In genomic region chr4:133495711-133496110, GRCm38 (mm10) we compare ENCODE assay signal across 14 mouse cellular contexts. TPM values are rescaled to one million over a fixed set of nuclear protein-coding genes. Genes with fewer than 3 reads are reported as not detected.
DNase-seq lines count a peak whose midpoint lies in the region; ATAC-seq lines count a peak whose summit lies in the region.
"Had no signal": no experiment of that assay in that cellular context is flagged by ENCODE, and none has a peak within 500 bp of the region (broad histone marks: within the 10 kb centered on the region; RNA-seq: fewer than 3 reads in every experiment).

No protein-coding gene starts in this region.

- WGBS in kidney, embryonic 16.5 days, result 39% methylated on average over 7 of the region's 7 CpGs

- H3K4me2 ChIP-seq in kidney, embryonic 16.5 days (replicated peaks; ENCODE audit: low read depth, low read length), result no peak overlapping the region

- no peak overlapping the region for H3K4me3 ChIP-seq in kidney, embryonic 16.5 days (ENCODE audit: low read length)
- H3K4me3 ChIP-seq: megakaryocyte, embryonic 14.5 days had no signal

- no peaks in the 10 kb centered on the region for H3K9me3 ChIP-seq in kidney, embryonic 16.5 days (ENCODE audit: low read length)
- H3K9me3 ChIP-seq: megakaryocyte, embryonic 14.5 days had no signal

- ATAC-seq in kidney, embryonic 16.5 days (ENCODE audit: low FRiP score, low TSS enrichment), result no peak
- ATAC-seq in erythroblast, adult 5-6 weeks (replicated peaks; ENCODE audit: low FRiP score, poor library complexity, severe bottlenecking), result no peak
- ATAC-seq: inflammation-experienced regulatory T-cells, adult 6 months had no signal

- no peak overlapping the region for H3K9ac ChIP-seq in kidney, embryonic 16.5 days (replicated peaks; ENCODE audit: low read length)

- H3K27ac ChIP-seq in kidney, embryonic 16.5 days (ENCODE audit: low read length), result no peak overlapping the region

- peaks cover 60% of the 10 kb centered on the region for H3K27me3 ChIP-seq in kidney, embryonic 16.5 days (ENCODE audit: insufficient read depth, low read length)

- H3K36me3 ChIP-seq in kidney, embryonic 16.5 days (ENCODE audit: insufficient read depth, low read length), result no peaks in the 10 kb centered on the region

- peak; percentile 22 for DNase-seq in embryo, embryonic 11 days
- no peak for DNase-seq in embryo, embryonic 10 days (ENCODE audit: low spot score)
- peak; percentile 67 to 73 for DNase-seq in kidney, postnatal 25 days
- DNase-seq in MN1 (ENCODE audit: low spot score), result peak; percentile 64
- DNase-seq in cerebellum, adult 9-11 months, result peak; percentile 80
- DNase-seq in ovary, postnatal 14 days (ENCODE audit: low spot score), result no peak

- H3K4me1 ChIP-seq in kidney, embryonic 16.5 days (ENCODE audit: insufficient read depth, low read length), result peaks cover 20% of the 10 kb centered on the region

RNA-seq across cellular contexts. Expression of gene Trnp1, which starts 2.6 kb away (rescaled TPM):
- 0.41 and 0.75 TPM in 2 replicates for polyA plus RNA-seq in kidney, embryonic 16.5 days (2015; fragmentation: Nextera tagmentation; extraction: Ambion mirVana)
- total RNA-seq in erythroblast, adult 5-6 weeks (2015; ENCODE audit: low replicate concordance), result not detected in 2 replicates
- total RNA-seq in erythroblast, adult 5-6 weeks (2017; ENCODE audit: low replicate concordance), result not detected in 2 replicates
- total RNA-seq: neutrophil, adult 5-6 weeks had no signal
- polyA plus RNA-seq: inflammation-experienced regulatory T-cells, adult 6 months had no signal

RNA-seq across cellular contexts. Expression of gene Tent5b, which starts 15.8 kb away (rescaled TPM):
- polyA plus RNA-seq in kidney, embryonic 16.5 days (2015; fragmentation: Nextera tagmentation; extraction: Ambion mirVana), result 1.6 TPM in 2 replicates
- not detected in 2 replicates for total RNA-seq in erythroblast, adult 5-6 weeks (2015; ENCODE audit: low replicate concordance)
- not detected in 2 replicates for total RNA-seq in erythroblast, adult 5-6 weeks (2017; ENCODE audit: low replicate concordance)
- polyA plus RNA-seq: inflammation-experienced regulatory T-cells, adult 6 months had no signal

RNA-seq across cellular contexts. Expression of gene Kdf1, which starts 23.1 kb away (rescaled TPM):
- 26.9 and 29.6 TPM in 2 replicates for polyA plus RNA-seq in kidney, embryonic 16.5 days (2015; fragmentation: Nextera tagmentation; extraction: Ambion mirVana)
- total RNA-seq in erythroblast, adult 5-6 weeks (2015; ENCODE audit: low replicate concordance), result not detected in 2 replicates
- total RNA-seq in erythroblast, adult 5-6 weeks (2017; ENCODE audit: low replicate concordance), result not detected in 2 replicates
- total RNA-seq: neutrophil, adult 5-6 weeks had no signal

RNA-seq across cellular contexts. Expression of gene Nudc, which starts 50.1 kb away (rescaled TPM):
- polyA plus RNA-seq in kidney, embryonic 16.5 days (2015; fragmentation: Nextera tagmentation; extraction: Ambion mirVana), result 293 and 321 TPM in 2 replicates
- 31.5 and 51.8 TPM in 2 replicates for total RNA-seq in erythroblast, adult 5-6 weeks (2015; ENCODE audit: low replicate concordance)
- total RNA-seq in erythroblast, adult 5-6 weeks (2017; ENCODE audit: low replicate concordance), result 35.4 and 80.4 TPM in 2 replicates

RNA-seq across cellular contexts. Expression of gene Nr0b2, which starts 57.5 kb away (rescaled TPM):
- 0.57 and 0.97 TPM in 2 replicates for polyA plus RNA-seq in kidney, embryonic 16.5 days (2015; fragmentation: Nextera tagmentation; extraction: Ambion mirVana)
- total RNA-seq in erythroblast, adult 5-6 weeks (2015; ENCODE audit: low replicate concordance), result not detected in 2 replicates
- not detected in 2 replicates for total RNA-seq in erythroblast, adult 5-6 weeks (2017; ENCODE audit: low replicate concordance)
- total RNA-seq: neutrophil, adult 5-6 weeks had no signal
- polyA plus RNA-seq: C2C12; embryonic facial prominence, embryonic 11.5 days; frontal cortex, adult 2 months; inflammation-experienced regulatory T-cells, adult 6 months had no signal

Comparison
In these comparisons a context has a peak if more than half of its experiments do, and no peak if none do; other contexts are left out.
1. DNase-seq: peak in embryo, embryonic 11 days (single experiment), kidney, postnatal 25 days (2 of 2), MN1 (single experiment) and cerebellum, adult 9-11 months (single experiment); none in embryo, embryonic 10 days (single experiment) and ovary, postnatal 14 days (single experiment).